Comparison of ENCODE assay signal across 29 mouse cellular contexts in the genomic region with DNA sequence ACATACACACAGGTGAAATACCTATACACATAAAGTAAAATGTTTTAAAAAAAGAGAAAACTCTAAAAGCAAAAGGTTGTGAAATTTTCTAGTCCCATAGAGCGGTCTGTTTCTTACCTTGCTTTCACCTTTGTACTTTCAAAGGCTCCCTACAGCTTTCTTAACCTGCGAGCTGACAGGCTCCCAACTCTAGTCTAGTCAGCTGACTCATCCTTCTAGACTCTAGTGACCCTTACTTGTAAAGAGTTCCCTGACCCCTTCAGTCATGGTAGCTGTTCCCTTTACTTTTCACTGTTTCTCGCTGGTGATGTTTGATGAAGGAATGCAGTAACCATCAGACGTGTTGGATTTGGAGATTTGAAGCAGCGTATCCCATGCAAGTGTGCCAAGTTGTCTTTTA.
DNase-seq lines count a peak whose midpoint lies in the region; ATAC-seq lines count a peak whose summit lies in the region.
"Had no signal": no experiment of that assay in that cellular context is flagged by ENCODE, and none has a peak within 500 bp of the region (broad histone marks: within the 10 kb centered on the region; RNA-seq: fewer than 3 reads in every experiment).

No protein-coding gene starts in this region.

- H3K27me3 ChIP-seq in kidney, embryonic 16.5 days (ENCODE audit: insufficient read depth, low read length): no peaks in the 10 kb centered on the region
- H3K27me3 ChIP-seq: embryonic facial prominence, embryonic 13.5 days; forebrain, embryonic 12.5 days; heart, embryonic 13.5 days; Patski had no signal

- no peak for ATAC-seq in kidney, embryonic 16.5 days (ENCODE audit: low FRiP score, low TSS enrichment)
- ATAC-seq: forebrain, embryonic 16.5 days; Patski had no signal

- no peaks in the 10 kb centered on the region for H3K4me1 ChIP-seq in kidney, embryonic 16.5 days (ENCODE audit: insufficient read depth, low read length)
- H3K4me1 ChIP-seq: embryonic facial prominence, embryonic 10.5 days; forebrain, embryonic 12.5 days; heart, embryonic 10.5 days had no signal

- DNase-seq in kidney, adult 11 months: peak; percentile 14
- DNase-seq in kidney, postnatal 10 days: no peak
- DNase-seq in kidney, adult 8-10 months: peak; percentile 16 to 22
- DNase-seq in kidney, postnatal 25 days: peak; percentile 6 to 58
- DNase-seq in urinary bladder, postnatal 25 days (ENCODE audit: low spot score): no peak
- no peak for DNase-seq in T-cell, adult 2 months (ENCODE audit: low spot score)
- DNase-seq: adrenal gland, adult 2 months; adrenal gland, postnatal 14 days; cerebellum, adult 11 months; cerebellum, adult 2 months; cerebellum, adult 9-11 months; cerebellum, postnatal 25 days; embryo, embryonic 11 days; gastrocnemius, postnatal 10 days; gastrocnemius, postnatal 36 days; heart, adult 2 months; heart, postnatal 14 days; heart, postnatal 4 days had no signal

- no peaks in the 10 kb centered on the region for H3K9me3 ChIP-seq in kidney, embryonic 16.5 days (ENCODE audit: low read length)
- H3K9me3 ChIP-seq: embryonic facial prominence, embryonic 10.5 days; embryonic facial prominence, embryonic 13.5 days; forebrain, embryonic 12.5 days; G1E; heart, embryonic 10.5 days; heart, embryonic 13.5 days had no signal

- H3K27ac ChIP-seq in kidney, embryonic 16.5 days (ENCODE audit: low read length): no peak overlapping the region
- H3K27ac ChIP-seq: embryonic facial prominence, embryonic 10.5 days; embryonic facial prominence, embryonic 13.5 days; forebrain, embryonic 12.5 days; heart, adult 2 months; heart, embryonic 10.5 days; heart, embryonic 13.5 days; hindbrain, embryonic 14.5 days had no signal

- no peak overlapping the region for H3K9ac ChIP-seq in kidney, embryonic 16.5 days (replicated peaks; ENCODE audit: low read length)
- H3K9ac ChIP-seq: embryonic facial prominence, embryonic 13.5 days; forebrain, embryonic 12.5 days; heart, embryonic 13.5 days; hindbrain, embryonic 14.5 days had no signal

- 90% methylated on average over 5 of the region's 5 CpGs for WGBS in kidney, embryonic 16.5 days

- H3K4me3 ChIP-seq in kidney, embryonic 16.5 days (ENCODE audit: low read length): no peak overlapping the region
- H3K4me3 ChIP-seq: embryonic facial prominence, embryonic 10.5 days; embryonic facial prominence, embryonic 13.5 days; erythroblast, embryonic 14.5 days; forebrain, embryonic 12.5 days; heart, adult 2 months; heart, embryonic 10.5 days; heart, embryonic 13.5 days had no signal

- H3K4me2 ChIP-seq in kidney, embryonic 16.5 days (replicated peaks; ENCODE audit: low read depth, low read length): no peak overlapping the region
- H3K4me2 ChIP-seq: embryonic facial prominence, embryonic 13.5 days; forebrain, embryonic 12.5 days; heart, embryonic 13.5 days; hindbrain, embryonic 14.5 days had no signal

- H3K36me3 ChIP-seq in kidney, embryonic 16.5 days (ENCODE audit: insufficient read depth, low read length): no peaks in the 10 kb centered on the region
- H3K36me3 ChIP-seq: embryonic facial prominence, embryonic 13.5 days; forebrain, embryonic 12.5 days; heart, embryonic 10.5 days had no signal

Comparison
In these comparisons a context has a peak if more than half of its experiments do, and no peak if none do; other contexts are left out.
1. DNase-seq: peak in kidney, adult 11 months (single experiment), kidney, adult 8-10 months (2 of 2) and kidney, postnatal 25 days (2 of 2); none in kidney, postnatal 10 days (single experiment), urinary bladder, postnatal 25 days (single experiment) and T-cell, adult 2 months (single experiment).